Mouse (Mus musculus): Measurements from ENCODE around the gene Gtf3c5.
A peak's percentile ranks its signal among the peaks of the same experiment; 100 is the strongest.

Gene Gtf3c5

DNA sequence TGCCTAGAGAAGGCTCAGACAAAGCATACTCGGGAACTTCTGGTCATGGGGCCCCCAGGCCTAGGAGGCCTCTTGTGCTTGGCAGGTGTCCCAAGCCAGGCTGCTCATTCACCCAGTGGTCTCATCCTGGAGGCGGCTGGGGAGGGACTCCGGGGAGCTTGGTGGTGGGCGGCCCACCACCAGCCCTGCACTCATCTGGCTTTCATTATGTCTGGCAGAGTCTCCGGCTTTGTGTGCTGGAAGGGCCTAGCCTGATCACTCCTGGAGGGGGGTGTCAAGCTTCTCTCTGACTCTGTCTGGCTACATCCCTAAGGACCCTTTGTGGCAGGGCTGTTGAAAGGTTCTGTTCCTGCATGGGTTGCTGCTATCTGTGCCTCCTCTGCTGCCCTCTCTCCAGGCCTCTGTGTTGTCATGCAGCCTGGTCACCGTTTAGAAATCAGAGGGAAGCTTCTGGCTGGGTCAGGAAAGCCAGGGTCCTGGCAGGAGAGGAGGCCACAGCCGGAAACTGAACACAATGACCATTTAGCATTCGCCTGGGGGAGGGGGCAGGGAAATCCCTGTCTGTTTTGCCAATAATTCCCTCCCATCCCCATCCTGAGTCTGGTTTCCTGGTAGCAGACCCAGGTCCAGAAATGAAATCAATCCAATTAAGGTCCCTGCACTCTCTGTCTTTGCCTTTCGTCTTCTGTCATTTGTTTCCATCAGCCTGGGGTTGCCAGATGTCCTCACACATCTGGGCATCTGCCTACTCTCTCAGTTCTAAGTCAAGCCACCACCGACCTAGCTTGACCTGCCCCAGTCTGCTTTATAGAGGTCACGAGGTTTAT lies 48.9 kb downstream of the Gtf3c5 start:
- DNase-seq (ENCODE audit: low spot score), result peak; percentile 33

- DNase-seq (ENCODE audit: low spot score), result no peak
Observed at GRCm38 (mm10) chr2:28533901-28534435, 49.6 kb downstream of the Gtf3c5 start.

- peak; percentile 89 for DNase-seq (ENCODE audit: low spot score)
Observed at GRCm38 (mm10) chr2:28532938-28533771, 50.4 kb downstream of the Gtf3c5 start.

DNA sequence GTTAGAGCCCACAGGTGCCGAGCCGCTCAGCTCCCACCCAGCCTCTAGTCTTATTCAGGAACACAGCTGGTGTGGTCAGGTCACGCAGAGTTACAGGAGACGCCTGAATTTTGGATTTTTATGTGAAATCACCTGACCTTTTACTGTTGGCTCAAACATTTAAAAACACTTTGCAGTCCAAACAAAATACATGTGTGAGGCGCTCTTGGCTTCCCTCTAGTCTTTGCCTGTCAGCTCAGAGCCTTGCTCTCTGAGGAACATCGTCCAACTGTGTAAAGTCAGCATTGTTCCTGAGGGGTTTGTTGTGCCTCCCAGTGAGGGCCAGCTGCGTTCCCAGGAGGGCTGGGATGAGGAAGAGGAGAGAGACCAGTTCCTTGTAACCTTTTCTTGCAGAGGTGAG lies 53.2 kb downstream of the Gtf3c5 start:
- no peak for DNase-seq (ENCODE audit: low spot score)

GRCm38 (mm10) chr2:28529856-28530255 lies 53.7 kb downstream of the Gtf3c5 start:
- DNase-seq (ENCODE audit: low spot score), result no peak

DNA sequence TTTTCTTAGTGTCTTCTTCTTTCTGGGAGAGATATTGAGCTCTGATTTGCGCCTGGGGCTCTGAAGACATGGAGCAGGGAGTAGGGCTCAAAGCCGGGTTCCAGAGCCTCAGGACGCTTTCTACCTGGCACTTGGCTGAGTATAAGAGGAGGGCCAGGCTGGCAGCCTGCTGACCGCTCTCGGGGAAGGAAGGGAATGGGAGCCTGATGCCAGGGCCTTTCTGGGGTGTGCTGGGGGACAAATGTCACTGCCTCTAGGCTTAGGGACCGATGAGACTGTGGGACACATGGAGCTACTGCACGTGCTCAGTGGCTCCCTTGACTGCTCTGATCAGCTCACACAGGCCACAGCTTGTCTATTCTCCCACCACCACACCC lies 55.2 kb downstream of the Gtf3c5 start:
- DNase-seq (ENCODE audit: low spot score), result no peak

GRCm38 (mm10) chr2:28527436-28528353 lies 55.9 kb downstream of the Gtf3c5 start:
- DNase-seq (ENCODE audit: low spot score), result no peak

DNA sequence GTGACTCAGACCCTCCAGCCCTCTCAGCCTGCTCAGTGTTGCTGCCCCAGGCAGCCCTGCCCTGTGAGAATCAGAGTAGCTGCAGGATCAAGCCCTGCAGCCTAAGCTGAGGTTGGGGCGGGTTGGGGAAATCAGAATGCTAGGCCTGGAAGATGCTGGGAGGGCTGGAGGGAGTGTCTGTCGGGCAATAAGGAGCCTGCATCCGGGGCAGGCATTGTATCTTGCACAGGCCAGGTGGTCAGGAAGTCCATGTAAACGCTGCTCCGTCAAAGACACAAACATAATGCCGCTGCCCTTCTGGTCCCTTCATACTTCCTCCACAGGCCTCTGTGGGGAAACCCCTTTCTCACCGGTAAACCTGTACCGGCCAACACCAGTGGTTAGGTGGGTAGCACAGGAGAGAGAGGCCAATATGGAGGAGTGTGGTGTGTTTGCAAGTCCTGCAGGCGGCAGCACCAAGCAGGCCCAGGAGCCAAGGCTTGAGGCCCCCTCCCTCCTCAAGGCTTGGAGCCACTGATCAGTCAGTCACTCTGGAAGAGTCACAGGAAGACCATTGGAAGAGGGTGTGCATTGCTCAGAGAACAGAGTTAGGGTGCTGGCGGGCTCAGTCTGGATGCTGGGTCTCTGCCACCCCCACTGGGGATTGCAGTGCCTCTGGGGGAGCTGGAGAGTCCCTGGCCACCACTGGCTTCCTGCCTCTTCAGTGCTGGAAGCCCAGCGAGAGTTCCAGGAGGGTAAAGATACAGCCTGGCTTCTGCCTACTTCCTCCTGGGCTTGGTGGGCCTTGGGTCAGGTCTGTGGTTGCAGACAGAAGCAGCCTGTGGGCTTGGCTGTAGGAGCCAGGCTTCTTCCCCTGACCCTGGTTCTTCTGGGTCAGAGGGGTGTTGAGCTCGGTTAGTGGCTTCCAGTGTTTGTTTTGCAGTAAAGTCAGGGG lies 57.3 kb downstream of the Gtf3c5 start:
- DNase-seq (ENCODE audit: low spot score), result peak; percentile 45

DNA sequence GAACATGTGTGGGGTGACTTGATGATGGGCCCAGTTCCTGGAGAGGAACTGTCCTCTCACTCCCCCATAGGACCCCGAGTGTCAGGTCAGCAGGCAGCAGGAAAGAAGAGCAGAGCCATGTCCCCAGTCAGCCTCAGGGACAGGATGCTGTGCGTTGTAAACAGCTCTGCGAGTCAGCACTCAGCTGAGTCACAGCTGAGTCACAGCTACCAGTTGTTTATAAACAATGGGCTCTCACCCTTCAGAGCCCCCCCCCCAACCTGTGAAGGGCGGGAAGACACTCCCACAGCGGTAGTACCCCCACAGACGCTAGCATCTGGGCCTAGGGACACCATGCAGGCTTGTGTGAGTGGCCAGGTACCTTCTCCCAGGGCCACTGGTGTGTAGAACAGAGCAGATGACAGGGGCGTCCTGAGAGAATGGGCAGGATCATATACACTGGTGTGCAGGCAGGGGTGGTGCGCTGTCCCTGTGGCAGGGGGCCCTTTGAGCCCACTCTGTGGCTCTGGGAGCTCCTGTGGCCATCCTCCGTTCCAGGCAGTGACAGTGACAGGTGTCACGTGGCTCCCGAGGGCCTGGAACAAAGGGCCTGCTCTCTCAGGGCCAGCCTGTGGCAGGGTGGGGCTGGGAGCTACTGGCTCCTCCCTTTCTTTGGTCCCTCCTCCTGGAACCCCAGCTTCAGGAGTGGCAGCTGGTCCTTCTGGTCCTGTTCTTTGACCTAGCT lies 58.2 kb downstream of the Gtf3c5 start:
- peak; percentile 85 for DNase-seq (ENCODE audit: low spot score)

DNA sequence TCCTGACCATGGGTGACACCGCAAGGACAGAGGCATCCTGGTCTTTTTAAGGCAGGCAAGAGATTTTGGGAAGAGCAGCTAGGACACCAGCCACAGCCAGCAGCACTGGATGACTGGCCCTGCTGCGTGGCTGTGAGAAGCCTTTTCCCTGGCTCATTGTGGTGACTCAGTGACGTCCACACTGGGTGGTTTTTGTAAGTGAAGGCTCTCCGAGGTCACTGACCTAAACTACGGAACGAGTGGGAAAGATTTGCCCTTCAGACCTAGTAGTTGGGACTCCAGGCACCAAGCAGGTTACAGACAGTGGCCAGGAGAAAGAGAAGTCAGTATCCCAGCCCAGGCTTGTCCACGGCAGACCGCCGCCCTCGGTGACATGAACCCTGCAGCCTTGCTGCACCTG lies 59.1 kb downstream of the Gtf3c5 start:
- DNase-seq (ENCODE audit: low spot score), result no peak

- DNase-seq (ENCODE audit: low spot score), result peak; percentile 59
Observed at GRCm38 (mm10) chr2:28523643-28524117, 59.9 kb downstream of the Gtf3c5 start.

- DNase-seq (ENCODE audit: low spot score), result no peak
Observed at GRCm38 (mm10) chr2:28522166-28522565, 61.4 kb downstream of the Gtf3c5 start.

DNA sequence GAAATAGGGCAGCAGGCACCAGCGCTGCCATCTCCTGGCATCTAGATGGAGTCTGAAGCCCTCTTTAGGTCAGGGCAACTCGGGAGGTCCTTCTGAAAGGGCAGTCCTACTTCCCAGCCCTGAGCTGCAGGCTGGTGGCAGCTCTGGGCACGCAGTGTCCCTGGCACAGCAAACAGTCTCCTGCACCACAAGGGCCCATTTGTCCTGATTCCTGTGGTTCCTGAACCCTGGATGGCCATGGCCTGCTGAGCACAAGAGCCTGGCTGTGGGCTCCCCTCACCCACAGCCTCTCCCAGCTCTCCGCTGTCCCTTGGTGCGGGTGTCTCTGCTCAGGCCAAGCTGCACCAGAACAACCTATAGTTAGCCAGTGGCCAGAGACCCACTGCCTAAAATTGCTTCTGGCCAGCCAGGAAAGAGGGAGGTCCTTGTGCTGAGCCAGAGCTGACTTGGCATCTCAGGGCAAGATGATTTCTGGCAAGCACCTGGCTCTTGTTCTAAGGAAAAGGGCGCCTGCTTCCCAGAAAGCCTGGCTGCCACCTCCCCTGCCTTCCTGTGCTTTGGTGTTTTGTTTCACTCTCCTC lies 61.9 kb downstream of the Gtf3c5 start:
- no peak for DNase-seq (ENCODE audit: low spot score)

- DNase-seq (ENCODE audit: low spot score), result no peak
Observed at GRCm38 (mm10) chr2:28520581-28520980, 63.0 kb downstream of the Gtf3c5 start.

DNA sequence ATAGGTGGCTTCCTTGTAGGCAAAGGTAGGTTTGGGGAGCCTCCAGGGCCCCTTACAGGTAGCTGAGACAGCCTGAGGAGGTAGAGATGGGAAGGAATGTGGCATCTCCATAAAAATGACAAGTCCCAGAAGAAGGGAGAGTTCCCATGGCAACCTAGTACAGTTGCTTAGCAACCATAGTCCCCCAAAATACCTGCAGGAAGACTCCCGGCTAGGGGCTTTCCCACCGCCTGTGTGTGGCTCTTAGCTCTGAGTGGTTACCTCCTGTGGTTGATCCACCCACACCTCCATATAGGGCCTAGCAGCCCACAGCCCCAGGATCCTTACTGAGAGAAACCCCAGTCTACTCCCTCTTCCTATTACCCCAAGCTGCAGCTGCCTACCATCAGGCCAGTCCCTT lies 65.3 kb downstream of the Gtf3c5 start:
- no peak for DNase-seq (ENCODE audit: low spot score)

DNA sequence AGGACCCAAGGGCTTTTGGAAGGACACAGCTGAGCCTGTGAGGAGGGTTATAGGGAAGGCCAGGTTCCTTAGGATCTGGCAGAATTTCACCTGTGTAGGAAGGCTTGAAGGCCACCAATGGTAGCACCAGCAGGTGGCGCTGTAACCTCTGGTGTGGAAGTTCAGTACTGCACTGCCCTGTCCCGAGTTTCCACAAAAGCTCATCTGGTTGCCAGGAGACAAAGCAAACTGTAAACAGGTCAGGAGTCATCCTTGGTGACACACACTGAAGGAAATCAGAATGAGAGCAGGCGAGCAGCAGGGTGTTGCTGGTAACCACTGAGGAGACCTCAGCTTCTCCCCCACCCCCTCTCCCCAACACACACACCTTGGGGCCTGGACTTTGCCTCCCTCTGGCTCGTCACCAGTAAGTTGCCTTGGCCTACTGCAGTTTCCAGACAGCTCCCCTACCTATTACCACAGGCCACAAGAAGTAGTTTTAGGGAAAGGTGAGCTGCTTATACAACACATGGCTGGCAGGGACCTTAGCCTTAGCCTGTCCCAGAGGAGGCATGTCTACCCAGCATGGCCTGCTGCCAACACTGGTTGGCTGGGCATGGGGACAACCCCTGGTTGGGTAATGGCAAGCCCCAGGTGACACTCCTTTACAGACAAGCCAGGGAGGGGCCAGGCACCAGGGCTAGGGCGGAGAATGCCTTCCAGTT lies 66.2 kb downstream of the Gtf3c5 start:
- peak; percentile 87 for DNase-seq (ENCODE audit: low spot score)
